Mouse (Mus musculus): Measurements from ENCODE around the gene Trim27. TPM values are rescaled to one million over a fixed set of nuclear protein-coding genes. Genes with fewer than 3 reads are reported as not detected.

Gene Trim27
- total and polyA plus RNA-seq, 2 experiments from 2014 or later = 65.0 to 74.5 TPM

GRCm38 (mm10) chr13:21159475-21159819, 19.8 kb upstream of the Trim27 start:
- DNase-seq (ENCODE audit: low spot score) = no peak

GRCm38 (mm10) chr13:21160041-21160511, 19.2 kb upstream of the Trim27 start:
- DNase-seq (ENCODE audit: low spot score) (no peak), ATAC-seq (ENCODE audit: low FRiP score) (peak; percentile 11; the same call in 1 of the 2 replicates)
- peak overlapping the region; percentile 51 for H3K9ac ChIP-seq (replicated peaks; ENCODE audit: low read length, poor library complexity, severe bottlenecking)
- H3K27me3 ChIP-seq (ENCODE audit: insufficient read depth, low read length) = no peaks in the 10 kb centered on the region
- no peak overlapping the region for H3K27ac ChIP-seq (ENCODE audit: low read depth, low read length)
- H3K9me3 ChIP-seq (ENCODE audit: low read length) = no peaks in the 10 kb centered on the region
- H3K4me1 ChIP-seq (ENCODE audit: insufficient read depth, low read length) = no peaks in the 10 kb centered on the region
- no peaks in the 10 kb centered on the region for H3K36me3 ChIP-seq (ENCODE audit: insufficient read depth, low read length)
- H3K4me2 ChIP-seq (ENCODE audit: low read depth, low read length, poor library complexity, severe bottlenecking) = peak overlapping the region; percentile 91
- H3K4me3 ChIP-seq (ENCODE audit: low read depth, low read length) = peak overlapping the region; percentile 66
- TF ChIP-seq CTCF (IDR thresholded peaks at IDR 0.05) = no peak
- WGBS = 1% methylated on average over 16 of the region's 16 CpGs

More at GRCm38 (mm10) chr13:21159475-21159819, 19.8 kb upstream of the Trim27 start:
- no peak for TF ChIP-seq CTCF (IDR thresholded peaks at IDR 0.05)
- Histone ChIP-seq H3K9me3 (ENCODE audit: low read length) (no peaks in the 10 kb centered on the region), H3K27ac (ENCODE audit: low read depth, low read length) (no peak overlapping the region), H3K9ac (replicated peaks; ENCODE audit: low read length, poor library complexity, severe bottlenecking) (peak overlapping the region; percentile 51), H3K27me3 (ENCODE audit: insufficient read depth, low read length) (no peaks in the 10 kb centered on the region), H3K4me2 (ENCODE audit: low read depth, low read length, poor library complexity, severe bottlenecking) (peak overlapping the region; percentile 91), H3K36me3 (ENCODE audit: insufficient read depth, low read length) (no peaks in the 10 kb centered on the region), H3K4me3 (ENCODE audit: low read depth, low read length) (peak overlapping the region; percentile 66), H3K4me1 (ENCODE audit: insufficient read depth, low read length) (no peaks in the 10 kb centered on the region)
- no peak for ATAC-seq (ENCODE audit: low FRiP score)
- under 1% methylated on average over 15 of the region's 15 CpGs for WGBS

- no peak for TF ChIP-seq CTCF (IDR thresholded peaks at IDR 0.05)
- peak overlapping the region; percentile 91 for H3K4me2 ChIP-seq (ENCODE audit: low read depth, low read length, poor library complexity, severe bottlenecking)
- H3K27ac ChIP-seq (ENCODE audit: low read depth, low read length) = no peak overlapping the region
- H3K9me3 ChIP-seq (ENCODE audit: low read length) = no peaks in the 10 kb centered on the region
- WGBS = under 1% methylated on average over 32 of the region's 32 CpGs
- H3K9ac ChIP-seq (replicated peaks; ENCODE audit: low read length, poor library complexity, severe bottlenecking) = peak overlapping the region; percentile 46
- no peaks in the 10 kb centered on the region for H3K27me3 ChIP-seq (ENCODE audit: insufficient read depth, low read length)
- H3K4me3 ChIP-seq (ENCODE audit: low read depth, low read length) = peak overlapping the region; percentile 66
- ATAC-seq (ENCODE audit: low FRiP score) (peak; percentile 93), DNase-seq (ENCODE audit: low spot score) (peak; percentile 94)
- H3K36me3 ChIP-seq (ENCODE audit: insufficient read depth, low read length) = no peaks in the 10 kb centered on the region
- H3K4me1 ChIP-seq (ENCODE audit: insufficient read depth, low read length) = no peaks in the 10 kb centered on the region
Measured at GRCm38 (mm10) chr13:21160657-21161590, 18.3 kb upstream of the Trim27 start.

- no peaks in the 10 kb centered on the region for H3K4me1 ChIP-seq (ENCODE audit: insufficient read depth, low read length)
- no peak for ATAC-seq (ENCODE audit: low FRiP score)
- H3K9me3 ChIP-seq (ENCODE audit: low read length) = no peaks in the 10 kb centered on the region
- no peak for TF ChIP-seq CTCF (IDR thresholded peaks at IDR 0.05)
- no peaks in the 10 kb centered on the region for H3K27me3 ChIP-seq (ENCODE audit: insufficient read depth, low read length)
- peak overlapping the region; percentile 91 for H3K4me2 ChIP-seq (ENCODE audit: low read depth, low read length, poor library complexity, severe bottlenecking)
- no peak overlapping the region for H3K27ac ChIP-seq (ENCODE audit: low read depth, low read length)
- peak overlapping the region; percentile 66 for H3K4me3 ChIP-seq (ENCODE audit: low read depth, low read length)
- 34% methylated on average over 2 of the region's 2 CpGs for WGBS
- no peak overlapping the region for H3K9ac ChIP-seq (replicated peaks; ENCODE audit: low read length, poor library complexity, severe bottlenecking)
- peak; percentile 21 for DNase-seq (ENCODE audit: low spot score)
- H3K36me3 ChIP-seq (ENCODE audit: insufficient read depth, low read length) = no peaks in the 10 kb centered on the region
Measured at GRCm38 (mm10) chr13:21161591-21161990, 17.7 kb upstream of the Trim27 start.

GRCm38 (mm10) chr13:21162591-21162990, 16.7 kb upstream of the Trim27 start:
- H3K27me3 ChIP-seq (ENCODE audit: insufficient read depth, low read length) = no peaks in the 10 kb centered on the region
- ATAC-seq (ENCODE audit: low FRiP score) (no peak), DNase-seq (ENCODE audit: low spot score) (no peak)
- no peak overlapping the region for H3K4me2 ChIP-seq (ENCODE audit: low read depth, low read length, poor library complexity, severe bottlenecking)
- no peaks in the 10 kb centered on the region for H3K36me3 ChIP-seq (ENCODE audit: insufficient read depth, low read length)
- 56% methylated on average over 5 of the region's 5 CpGs for WGBS
- H3K9me3 ChIP-seq (ENCODE audit: low read length) = no peaks in the 10 kb centered on the region
- H3K9ac ChIP-seq (replicated peaks; ENCODE audit: low read length, poor library complexity, severe bottlenecking) = no peak overlapping the region
- TF ChIP-seq CTCF (IDR thresholded peaks at IDR 0.05) = no peak
- no peak overlapping the region for H3K27ac ChIP-seq (ENCODE audit: low read depth, low read length)
- H3K4me1 ChIP-seq (ENCODE audit: insufficient read depth, low read length) = no peaks in the 10 kb centered on the region
- no peak overlapping the region for H3K4me3 ChIP-seq (ENCODE audit: low read depth, low read length)
